Mouse (Mus musculus) B cell, adult 2 months (primary cell): ENCODE results near the gene Gpr19.

ENCODE experiments used
- DNase-seq, 2 experiments: peaks; one replicate each; pipeline ENCODE4 v3.0.0; 2022

Gene Gpr19

DNA sequence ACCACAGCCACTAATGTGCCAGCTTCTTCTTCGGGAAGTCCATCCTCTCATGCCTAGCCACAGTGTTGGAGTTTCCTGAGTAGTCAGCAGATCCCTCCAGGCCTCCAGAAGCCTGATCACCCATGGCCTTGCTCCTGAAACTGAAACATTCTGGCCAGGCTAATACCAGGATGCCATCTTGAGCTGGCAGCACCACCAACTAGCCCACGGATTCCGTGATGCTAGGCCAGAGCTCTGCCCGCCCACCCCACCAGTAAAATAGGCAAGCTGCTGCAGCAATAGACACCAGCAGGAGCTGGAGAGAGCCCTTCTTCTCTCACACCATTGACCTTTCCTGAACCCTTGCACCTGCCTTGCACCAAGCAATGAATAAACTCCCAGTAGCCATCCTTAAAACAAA lies 50.8 kb downstream of the Gpr19 start:
- DNase-seq = no peak

DNA sequence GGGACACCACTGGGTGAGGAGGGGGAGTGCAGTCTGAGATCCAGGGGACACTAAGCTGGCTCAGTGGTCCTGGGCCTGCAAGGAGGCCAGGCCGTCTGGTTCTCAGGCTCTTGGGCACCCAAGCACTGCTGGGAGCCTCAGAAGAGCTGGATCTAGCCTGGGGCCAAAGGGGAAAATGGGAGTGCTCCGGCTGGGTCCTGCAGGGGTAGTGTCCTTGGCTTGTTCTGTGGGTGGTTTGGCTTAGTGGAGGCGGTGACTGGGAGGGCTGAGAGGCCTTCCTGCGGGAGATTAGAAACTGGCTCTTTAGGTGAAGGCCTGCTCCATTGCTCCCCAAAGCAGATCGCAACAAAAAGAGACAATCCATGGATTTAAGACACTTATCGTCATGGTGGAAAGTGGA lies 52.1 kb downstream of the Gpr19 start:
- DNase-seq = no peak

DNA sequence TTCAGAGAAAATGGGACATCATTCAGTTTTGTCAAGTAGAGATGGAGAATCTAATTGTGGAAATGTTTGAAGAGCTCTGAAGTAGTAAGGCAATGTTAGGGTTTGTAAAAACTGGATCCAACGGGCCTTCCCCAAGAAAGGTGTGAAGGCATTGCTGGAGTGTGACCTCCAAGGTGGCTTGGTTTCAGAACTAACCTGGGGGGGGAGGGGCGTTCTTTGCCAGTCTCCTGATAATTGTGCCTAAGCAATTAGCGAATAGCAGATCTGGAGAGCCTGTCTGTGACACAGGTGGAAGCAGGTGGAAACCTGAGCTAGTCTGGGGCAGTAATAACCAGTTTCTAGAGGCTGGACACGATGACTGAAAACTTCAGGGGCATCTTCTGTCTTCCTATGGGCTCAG lies 52.7 kb downstream of the Gpr19 start:
- DNase-seq = no peak

DNA sequence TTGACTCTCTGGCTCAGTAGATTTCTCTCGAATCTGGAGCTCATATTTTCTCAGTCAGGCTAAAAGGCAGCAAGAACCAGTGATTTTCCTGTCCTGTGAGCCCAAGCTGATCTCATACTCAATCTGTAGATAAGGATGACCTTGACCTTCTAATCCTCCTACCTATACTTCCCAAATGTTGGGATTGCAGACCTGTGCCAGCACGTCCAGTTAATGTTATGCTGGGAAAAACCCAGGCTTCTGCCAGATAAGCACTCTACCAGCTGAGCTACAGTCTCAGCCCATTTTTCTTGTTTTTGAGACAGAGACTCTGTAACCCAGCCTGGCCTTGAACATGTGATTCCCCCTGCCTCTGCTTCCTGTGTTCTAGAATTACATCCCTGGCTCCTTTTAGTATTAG lies 58.0 kb downstream of the Gpr19 start:
- DNase-seq = no peak

DNA sequence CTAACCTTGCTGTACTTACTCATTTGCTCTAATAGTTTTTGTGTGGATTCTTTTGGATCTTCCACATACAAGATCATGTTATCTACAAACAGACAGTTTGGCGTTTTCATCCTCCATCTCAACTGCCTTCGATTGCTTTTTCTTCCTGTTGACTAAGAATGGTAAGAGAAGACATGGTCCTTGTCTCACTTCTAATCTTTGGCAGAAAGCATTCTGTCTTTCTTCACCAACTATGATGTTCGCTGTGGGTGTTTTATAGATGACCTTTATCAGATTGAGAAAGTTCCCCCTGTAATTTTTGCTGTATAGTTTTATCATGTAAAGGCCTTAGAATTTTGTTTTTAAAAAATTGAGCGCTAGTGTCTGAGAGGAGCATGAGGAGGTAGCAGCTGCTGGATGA lies 60.3 kb downstream of the Gpr19 start:
- no peak for DNase-seq

DNA sequence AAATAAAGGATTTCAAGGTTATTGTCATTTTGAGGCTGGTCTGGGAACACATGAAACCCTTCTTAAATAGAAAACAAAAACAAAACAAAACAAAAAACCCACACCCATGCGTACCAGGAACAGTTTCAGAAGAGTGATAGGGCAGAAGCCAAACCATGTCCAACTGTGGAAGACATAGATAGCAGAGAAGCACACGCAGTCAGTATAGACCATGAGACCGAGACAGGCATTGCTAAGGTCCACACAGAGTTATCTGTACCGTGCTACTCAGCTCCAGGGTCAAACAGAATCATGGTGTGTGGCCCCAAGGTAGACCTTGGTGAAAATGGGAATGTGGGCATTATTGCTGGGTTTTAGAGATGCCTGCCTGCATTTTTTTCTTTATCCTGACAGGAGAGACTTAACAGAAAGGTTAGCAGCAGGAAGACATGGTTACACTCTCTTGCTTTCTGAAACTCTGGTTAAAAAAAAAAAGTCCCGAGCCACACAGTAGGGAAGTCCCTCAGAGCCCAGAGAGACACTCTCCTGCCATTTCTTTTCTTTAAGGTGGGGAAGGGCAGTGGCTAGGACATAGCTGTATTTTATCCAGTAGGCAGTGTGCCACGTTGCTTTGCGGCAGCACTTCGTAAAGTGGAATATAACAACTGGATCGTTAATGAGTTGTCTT lies 63.7 kb downstream of the Gpr19 start:
- DNase-seq = no peak

DNA sequence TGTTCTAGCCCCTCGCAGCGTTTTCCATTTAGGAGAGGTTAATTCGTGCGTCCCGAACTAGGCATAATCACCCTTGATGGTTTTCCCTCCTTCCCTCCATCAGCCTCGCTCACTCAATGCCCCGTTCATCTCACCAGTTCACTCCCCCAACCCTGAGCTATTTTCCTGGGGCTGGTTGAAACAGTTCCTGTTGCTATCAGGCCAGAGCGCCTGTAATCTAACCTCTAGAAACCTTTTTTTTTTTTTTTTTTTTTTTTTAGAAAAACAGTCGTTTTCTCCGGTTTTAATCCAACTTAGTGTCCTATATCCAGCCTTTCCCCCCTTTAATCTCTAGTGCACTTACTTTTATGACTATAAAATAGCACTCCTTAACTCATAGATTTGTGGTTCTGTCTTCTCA lies 67.6 kb downstream of the Gpr19 start:
- no peak for DNase-seq

DNA sequence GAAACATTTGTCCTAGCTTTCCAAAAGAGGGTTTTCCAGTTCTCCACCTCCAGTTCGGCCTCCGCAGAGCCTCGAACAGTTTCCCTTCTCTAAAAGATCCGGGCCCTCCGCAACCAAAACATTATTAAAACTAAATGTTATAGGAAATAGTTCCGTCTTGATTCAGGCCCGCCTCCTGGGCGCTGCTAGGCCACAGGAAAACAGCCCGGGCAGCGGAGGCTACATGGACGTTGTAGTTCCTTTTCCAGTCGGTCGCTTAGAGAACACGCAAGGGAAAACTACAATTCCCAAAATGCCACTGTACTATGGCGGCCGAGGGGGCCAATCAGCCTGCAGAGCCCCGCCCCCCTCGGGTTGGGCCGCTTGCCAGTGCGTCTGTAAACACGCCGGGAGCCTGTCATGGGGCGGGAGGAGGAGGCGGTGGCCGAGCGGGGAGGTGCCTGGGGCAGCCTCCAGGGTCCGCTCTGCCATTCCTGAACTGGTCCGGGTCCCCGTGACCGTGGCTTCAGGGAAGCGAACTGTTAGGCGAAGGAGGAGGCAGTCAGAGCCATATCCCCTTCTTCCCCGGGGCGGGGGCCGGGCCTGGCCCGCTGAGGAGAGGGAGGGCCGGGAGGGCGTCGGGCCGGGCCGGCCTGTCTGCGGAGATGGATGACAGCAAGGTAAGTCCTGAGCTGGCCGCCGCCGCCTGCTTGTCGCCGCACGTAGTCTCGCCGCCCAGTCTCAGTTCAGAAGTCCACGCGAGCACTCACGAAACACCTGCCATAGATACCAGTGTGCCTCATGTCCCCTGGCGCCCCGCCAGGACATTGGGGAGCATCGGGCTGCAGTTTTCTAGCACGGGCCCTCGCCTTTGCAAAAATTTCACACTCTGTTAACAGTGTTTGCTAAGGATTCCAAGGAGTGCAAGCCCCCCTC lies 68.3 kb downstream of the Gpr19 start, which contains the start of gene Crebl2:
TSS of gene Crebl2 (plus strand) at position 369 of the 915 bp plus-strand sequence.
- DNase-seq = peak; percentile 98

DNA sequence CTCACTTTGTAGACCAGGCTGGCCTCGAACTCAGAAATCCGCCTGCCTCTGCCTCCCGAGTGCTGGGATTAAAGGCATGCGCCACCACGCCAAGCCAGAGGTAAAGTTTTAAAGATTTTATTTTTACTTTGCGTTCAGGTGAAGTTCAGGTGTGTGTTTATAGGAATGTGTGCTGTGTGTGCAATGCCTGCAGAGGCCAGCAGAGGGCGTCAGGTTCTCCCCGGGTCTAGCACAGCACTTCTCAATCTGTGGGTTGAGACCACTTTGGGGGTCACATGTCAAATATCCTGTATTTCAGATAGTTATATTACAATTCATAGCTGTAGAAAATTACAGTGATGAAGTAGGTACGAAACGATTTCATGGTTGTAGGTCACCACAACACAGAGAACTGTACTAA lies 75.5 kb downstream of the Gpr19 start:
- peak; percentile 60 for DNase-seq

DNA sequence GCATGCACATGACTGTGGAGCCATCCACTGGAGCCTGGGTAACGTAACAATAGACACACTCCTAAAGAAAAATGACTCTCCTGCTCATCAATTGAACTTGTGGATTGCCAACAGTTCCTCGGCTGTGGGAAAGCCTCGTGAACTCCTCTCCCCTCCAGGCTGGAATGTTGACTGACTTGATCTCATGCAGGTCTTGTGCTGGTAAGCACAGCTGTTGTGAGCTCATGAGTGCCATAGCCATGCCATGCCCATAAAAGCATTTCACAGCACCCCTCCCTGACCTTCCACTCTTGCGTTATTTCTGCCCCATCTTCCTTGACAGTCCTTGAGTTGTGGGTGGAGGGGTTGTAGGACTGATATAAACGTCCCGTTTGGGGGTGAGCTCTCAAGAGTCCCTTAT lies 78.0 kb downstream of the Gpr19 start:
- no peak for DNase-seq

DNA sequence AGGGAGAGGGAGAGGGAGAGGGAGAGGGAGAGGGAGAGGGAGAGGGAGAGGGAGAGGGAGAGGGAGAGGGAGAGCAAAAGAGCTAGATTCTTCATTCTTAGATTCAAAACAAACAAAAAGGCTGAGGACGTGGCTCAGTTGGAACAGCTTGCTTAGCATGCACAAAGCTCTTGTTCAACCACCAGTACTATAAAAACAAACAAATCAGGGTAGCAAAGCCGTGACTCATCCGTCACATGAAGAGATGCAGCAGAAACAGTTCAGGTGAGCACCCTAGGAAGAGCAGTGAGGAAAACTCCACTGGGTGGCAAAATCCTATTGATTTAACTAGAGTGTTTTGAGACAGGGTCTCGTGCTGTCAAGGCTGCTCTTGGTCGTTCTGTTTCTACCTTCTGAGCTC lies 78.6 kb downstream of the Gpr19 start:
- DNase-seq = no peak
